Mouse (Mus musculus) thymus, adult 2 months (tissue): ENCODE measurements around the gene Gpr160. TPM values are rescaled to one million over a fixed set of nuclear protein-coding genes. Genes with fewer than 3 reads are reported as not detected.
"Not testable (repeated sequence)": the region's sequence is repeated elsewhere in the genome, so short reads cannot be mapped to it uniquely, and the experiment has no call there.

Source experiments
- DNase-seq: peaks from one replicate; pipeline ENCODE4 v3.0.0; 2021
- H3K27ac ChIP-seq: fragments of 200-500 bp; 2 replicates; pipeline ENCODE4 v1.5.1; 2012; ENCODE audit warnings: low read length, control low read depth; ENCODE audit not compliant: control insufficient read depth, insufficient read depth
- H3K27me3 ChIP-seq: fragments of 200-500 bp; 2 replicates; pipeline ENCODE4 v1.6.1; 2012; ENCODE audit warnings: mild to moderate bottlenecking, low read length, moderate library complexity, mixed read lengths; ENCODE audit not compliant: control insufficient read depth, insufficient read depth
- H3K36me3 ChIP-seq: fragments of 200-500 bp; 2 replicates; pipeline ENCODE4 v1.6.1; 2012; ENCODE audit warnings: mild to moderate bottlenecking, low read length, moderate library complexity; ENCODE audit not compliant: control insufficient read depth, insufficient read depth
- H3K4me1 ChIP-seq: fragments of 200-500 bp; replicated peaks from 2 replicates; pipeline ENCODE4 v1.6.1; 2012; ENCODE audit warnings: low read length; ENCODE audit not compliant: control insufficient read depth, insufficient read depth
- H3K4me3 ChIP-seq: fragments of 200-500 bp; 2 replicates; pipeline ENCODE4 v1.5.1; 2012; ENCODE audit warnings: mild to moderate bottlenecking, low read length, control low read depth, moderate library complexity; ENCODE audit not compliant: control insufficient read depth, insufficient read depth
- CTCF ChIP-seq: fragments of 200-500 bp; IDR thresholded peaks from 2 replicates; pipeline ENCODE4 v1.5.1; 2012; ENCODE audit warnings: mild to moderate bottlenecking, control low read depth, low read length, moderate library complexity, borderline replicate concordance; ENCODE audit not compliant: control insufficient read depth, poor library complexity, insufficient read depth; ENCODE audit errors: extremely low read depth
- POLR2A ChIP-seq: fragments of 200-500 bp; IDR thresholded peaks from 2 replicates; pipeline ENCODE4 v1.6.1; 2012; ENCODE audit warnings: mild to moderate bottlenecking, low read length, control low read depth, moderate library complexity; ENCODE audit not compliant: control insufficient read depth, poor library complexity, insufficient read depth; ENCODE audit errors: extremely low read depth
- WGBS: fragments of 180-500 bp; shearing (Covaris S2); methylation state at CpG from one replicate; pipeline ENCODE4 v1.1.7; 2018; 5-methylcytosine and 5-hydroxymethylcytosine counted together
- polyA plus RNA-seq: library from polyadenylated mRNA; depleted of rRNA; stranded (reverse); fragments of >200 nt; gene quantifications from 2 replicates; pipeline ENCODE4 v1.2.3, GENCODE M21; 2012

Gpr160 gene
- polyA plus RNA-seq, 1 experiment: 6.1 TPM

GRCm38 (mm10) chr3:30833254-30833653 lies 22.5 kb upstream of the Gpr160 start:
- no peak for DNase-seq
- Histone ChIP-seq H3K4me3 (no peak overlapping the region), H3K27me3 (no peaks in the 10 kb centered on the region), H3K4me1 (no peaks in the 10 kb centered on the region), H3K36me3 (no peaks in the 10 kb centered on the region), H3K27ac (no peak overlapping the region)
- TF ChIP-seq POLR2A: no peak
- TF ChIP-seq CTCF: no peak
- WGBS: 91% methylated on average over 3 of the region's 3 CpGs

- H3K4me3 ChIP-seq: no peak overlapping the region
- H3K27ac ChIP-seq: no peak overlapping the region
- no peaks in the 10 kb centered on the region for H3K4me1 ChIP-seq
- no peaks in the 10 kb centered on the region for H3K27me3 ChIP-seq
- TF ChIP-seq POLR2A: no peak
- TF ChIP-seq CTCF: no peak
- H3K36me3 ChIP-seq: no peaks in the 10 kb centered on the region
- WGBS: 94% methylated on average over 2 of the region's 2 CpGs
- DNase-seq: no peak
Observed at GRCm38 (mm10) chr3:30845755-30846154, 10.0 kb upstream of the Gpr160 start.

DNA sequence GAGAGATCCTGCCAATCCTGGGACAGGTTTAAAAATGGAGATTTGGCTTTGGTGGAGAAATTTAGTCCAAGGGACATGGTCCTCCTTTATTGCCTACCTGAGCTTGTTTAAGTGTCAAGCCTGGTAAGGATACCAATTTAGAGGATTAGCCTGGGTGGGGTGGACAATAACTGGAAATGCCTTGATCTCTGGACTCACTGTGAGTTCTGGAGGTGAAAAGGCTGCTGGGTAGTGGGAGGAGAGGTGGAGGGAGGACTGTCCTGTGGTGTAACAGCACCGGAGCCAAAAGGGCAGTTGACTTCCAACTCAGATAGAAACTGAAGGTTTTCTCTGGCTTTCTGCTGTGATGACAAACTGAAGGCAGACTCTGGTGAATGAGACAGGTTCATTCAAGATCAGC lies 8.3 kb upstream of the Gpr160 start:
- no peaks in the 10 kb centered on the region for H3K4me1 ChIP-seq
- no peak for DNase-seq

GRCm38 (mm10) chr3:30851422-30851821 lies 4.3 kb upstream of the Gpr160 start:
- Histone ChIP-seq H3K4me3 (no peak overlapping the region), H3K27ac (no peak overlapping the region), H3K36me3 (no peaks in the 10 kb centered on the region), H3K4me1 (peaks cover 3% of the 10 kb centered on the region; the same call in 1 of the 2 replicates), H3K27me3 (no peaks in the 10 kb centered on the region)
- no peak for DNase-seq
- TF ChIP-seq POLR2A: no peak
- no peak for TF ChIP-seq CTCF
- WGBS: 85% methylated on average over 6 of the region's 6 CpGs

More for the DNA sequence above, 8.3 kb upstream of the Gpr160 start:
- no peak overlapping the region for H3K4me3 ChIP-seq
- WGBS: 86% methylated on average over 1 of the region's 1 CpGs
- no peaks in the 10 kb centered on the region for H3K36me3 ChIP-seq
- TF ChIP-seq CTCF: no peak
- TF ChIP-seq POLR2A: no peak
- H3K27me3 ChIP-seq: no peaks in the 10 kb centered on the region
- H3K27ac ChIP-seq: no peak overlapping the region

GRCm38 (mm10) chr3:30853596-30853995 lies 2.2 kb upstream of the Gpr160 start:
- H3K36me3 ChIP-seq: no peaks in the 10 kb centered on the region
- no peak overlapping the region for H3K27ac ChIP-seq
- no peak for TF ChIP-seq POLR2A
- TF ChIP-seq CTCF: no peak
- WGBS: 93% methylated on average over 5 of the region's 5 CpGs
- peaks cover 3% of the 10 kb centered on the region; the same call in 1 of the 2 replicates for H3K4me1 ChIP-seq
- no peaks in the 10 kb centered on the region for H3K27me3 ChIP-seq
- no peak overlapping the region for H3K4me3 ChIP-seq
- DNase-seq: no peak

GRCm38 (mm10) chr3:30859599-30859998 lies 3.8 kb downstream of the Gpr160 start:
- H3K36me3 ChIP-seq, H3K4me1 ChIP-seq, H3K4me3 ChIP-seq, H3K27me3 ChIP-seq, H3K27ac ChIP-seq, DNase-seq: not testable (repeated sequence)
- 96% methylated on average over 8 of the region's 8 CpGs for WGBS

DNA sequence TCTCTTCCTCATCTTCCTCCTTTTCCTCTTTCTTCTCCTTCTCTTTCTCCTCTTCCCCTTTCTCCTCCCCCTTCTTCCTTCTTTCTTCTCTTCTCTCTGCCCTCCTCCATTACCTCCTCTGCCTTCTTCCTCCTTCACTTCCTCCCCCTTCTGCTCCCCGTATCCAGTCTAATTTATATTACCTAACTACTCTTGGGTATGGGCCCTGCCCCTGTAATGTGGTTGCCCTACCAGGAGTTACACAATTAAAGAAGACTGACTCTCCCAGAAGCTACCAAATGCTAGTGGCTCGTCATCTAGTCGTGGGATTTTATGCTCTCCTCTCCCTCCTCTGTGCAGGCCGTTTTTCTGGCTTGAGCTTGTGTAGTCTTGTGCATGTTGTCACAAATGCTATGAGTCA lies 5.0 kb downstream of the Gpr160 start:
- Histone ChIP-seq H3K4me1 (no peaks in the 10 kb centered on the region; the same call in 1 of the 2 replicates), H3K4me3 (no peak overlapping the region), H3K36me3 (no peaks in the 10 kb centered on the region), H3K27me3 (no peaks in the 10 kb centered on the region), H3K27ac (no peak overlapping the region)
- 85% methylated on average over 4 of the region's 4 CpGs for WGBS
- TF ChIP-seq CTCF: no peak
- TF ChIP-seq POLR2A: no peak
- DNase-seq: no peak
